ENCODE assay signal across 8 mouse cellular contexts in the genomic region with DNA sequence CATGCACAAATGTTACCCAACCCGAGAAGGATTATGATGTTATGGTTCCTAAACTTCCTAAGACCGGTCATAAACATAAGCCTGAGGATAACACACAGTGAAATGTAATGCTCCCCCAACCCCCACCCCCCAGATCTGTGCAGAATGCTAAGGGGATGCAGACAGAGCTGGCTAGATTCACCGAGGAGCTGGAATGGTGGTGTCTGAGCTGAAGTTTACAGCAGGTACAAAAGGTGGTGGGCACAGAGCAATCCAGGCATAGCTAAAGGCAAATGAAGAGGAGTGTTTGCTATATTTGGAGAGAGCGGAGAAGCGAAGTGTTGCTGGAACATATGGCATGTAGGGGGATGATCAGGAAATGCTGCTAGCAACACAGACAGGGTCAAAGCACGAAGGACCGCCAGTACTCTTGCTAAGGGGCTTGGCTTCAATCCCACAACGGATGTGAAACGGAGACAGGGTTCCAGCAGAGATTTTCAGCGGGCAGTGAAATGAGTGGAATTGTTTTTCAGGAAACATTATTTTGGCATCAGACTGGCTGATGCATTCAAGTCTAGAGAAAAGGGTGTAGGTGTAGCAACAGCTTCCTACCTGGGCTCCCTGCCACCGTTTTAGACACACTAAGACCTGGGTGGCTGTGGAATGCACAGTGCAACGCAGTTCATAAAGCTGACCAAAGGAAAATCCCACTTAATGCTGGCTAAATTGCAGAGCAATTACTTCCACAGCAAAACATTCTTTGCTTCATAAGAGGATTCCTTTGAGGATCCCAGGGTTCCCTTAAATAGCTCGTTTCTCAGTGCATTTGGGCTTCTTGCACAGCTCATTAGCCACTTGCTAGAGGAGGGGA.
A peak's percentile ranks its signal among the peaks of the same experiment; 100 is the strongest.
DNase-seq lines count a peak whose midpoint lies in the region; ATAC-seq and TF ChIP-seq lines count a peak whose summit lies in the region.

No protein-coding gene starts in this region.

- no peak for DNase-seq in hindbrain, embryonic 14.5 days (ENCODE audit: low spot score)
- DNase-seq in hindbrain, embryonic 10.5 days (ENCODE audit: low spot score) = no peak
- DNase-seq in cerebellum, adult 18-20 months = peak; percentile 65 to 72
- peak; percentile 45 to 47 for DNase-seq in left cerebral cortex, adult 2 months (ENCODE audit: extremely low spot score in 1 of 2, low spot score in 2 of 2)
- DNase-seq in spleen, adult 12 weeks (ENCODE audit: low spot score) = no peak

- no peaks in the 10 kb centered on the region for H3K27me3 ChIP-seq in hindbrain, embryonic 14.5 days (ENCODE audit: control insufficient read depth, insufficient read depth, low read length)
- no peaks in the 10 kb centered on the region for H3K27me3 ChIP-seq in hindbrain, embryonic 10.5 days (ENCODE audit: insufficient read depth, poor library complexity, severe bottlenecking)
- H3K27me3 ChIP-seq in stomach, embryonic 14.5 days (ENCODE audit: control insufficient read depth, insufficient read depth, low read length) = no peaks in the 10 kb centered on the region

- ATAC-seq in hindbrain, embryonic 14.5 days (ENCODE audit: low FRiP score) = peak; percentile 37; the same call in 1 of the 2 replicates
- peak; percentile 87 for ATAC-seq in frontal cortex, adult (ENCODE audit: low TSS enrichment)
- ATAC-seq in stomach, embryonic 14.5 days (ENCODE audit: insufficient number of reproducible peaks, insufficient read depth, low FRiP score, low read depth) = peak; percentile 37; the same call in 1 of the 2 replicates
- ATAC-seq in megakaryocyte progenitor cell, adult 5-6 weeks (replicated peaks; ENCODE audit: poor library complexity) = no peak

- TF ChIP-seq CTCF in left cerebral cortex, adult 2 months (IDR thresholded peaks at IDR 0.05) = no peak

- WGBS in hindbrain, embryonic 14.5 days = 62% methylated on average over 13 of the region's 13 CpGs
- WGBS in hindbrain, embryonic 10.5 days = 79% methylated on average over 13 of the region's 13 CpGs
- 52% methylated on average over 13 of the region's 13 CpGs for WGBS in stomach, embryonic 14.5 days

- no peak overlapping the region for H3K4me3 ChIP-seq in hindbrain, embryonic 14.5 days (replicated peaks; ENCODE audit: low read length)
- H3K4me3 ChIP-seq in hindbrain, embryonic 10.5 days = no peak overlapping the region
- H3K4me3 ChIP-seq in left cerebral cortex, adult 2 months = peak overlapping the region; percentile 16
- no peak overlapping the region for H3K4me3 ChIP-seq in stomach, embryonic 14.5 days (ENCODE audit: low read depth, low read length)

- H3K36me3 ChIP-seq in hindbrain, embryonic 14.5 days (replicated peaks; ENCODE audit: control insufficient read depth, insufficient read depth) = no peaks in the 10 kb centered on the region
- no peaks in the 10 kb centered on the region for H3K36me3 ChIP-seq in hindbrain, embryonic 10.5 days
- H3K36me3 ChIP-seq in stomach, embryonic 14.5 days (ENCODE audit: control insufficient read depth, insufficient read depth, low read length) = no peaks in the 10 kb centered on the region

- H3K9me3 ChIP-seq in hindbrain, embryonic 14.5 days (ENCODE audit: control insufficient read depth, low read length) = no peaks in the 10 kb centered on the region
- no peaks in the 10 kb centered on the region for H3K9me3 ChIP-seq in hindbrain, embryonic 10.5 days
- no peaks in the 10 kb centered on the region for H3K9me3 ChIP-seq in stomach, embryonic 14.5 days (ENCODE audit: control insufficient read depth, low read depth, low read length)

- H3K9ac ChIP-seq in hindbrain, embryonic 14.5 days = no peak overlapping the region
- H3K9ac ChIP-seq in stomach, embryonic 14.5 days (replicated peaks; ENCODE audit: low read depth, low read length) = no peak overlapping the region

- peak overlapping the region; percentile 17 for H3K4me2 ChIP-seq in hindbrain, embryonic 14.5 days (replicated peaks)
- H3K4me2 ChIP-seq in stomach, embryonic 14.5 days (replicated peaks; ENCODE audit: low read depth, low read length) = no peak overlapping the region

- no peaks in the 10 kb centered on the region; the same call in 1 of the 2 replicates for H3K4me1 ChIP-seq in hindbrain, embryonic 14.5 days (replicated peaks; ENCODE audit: control insufficient read depth, insufficient read depth, low read length)
- 0 out of 2 replicates have a peak, but pooled peaks cover 3% of the 10 kb centered on the region for H3K4me1 ChIP-seq in hindbrain, embryonic 10.5 days (replicated peaks)
- H3K4me1 ChIP-seq in stomach, embryonic 14.5 days (ENCODE audit: control insufficient read depth, insufficient read depth, low read length) = 0 out of 2 replicates have a peak, but pooled peaks cover 4% of the 10 kb centered on the region

- no peak overlapping the region for H3K27ac ChIP-seq in hindbrain, embryonic 14.5 days
- H3K27ac ChIP-seq in hindbrain, embryonic 10.5 days = no peak overlapping the region
- H3K27ac ChIP-seq in left cerebral cortex, adult 2 months = peak overlapping the region; percentile 54
- no peak overlapping the region; the same call in 1 of the 2 replicates for H3K27ac ChIP-seq in stomach, embryonic 14.5 days (ENCODE audit: low read length)

- intact Hi-C loops in left cerebral cortex, adult 2 months (cut with DNase I) = no loop called here

Comparison
In these comparisons a context has a peak if more than half of its experiments do, and no peak if none do; other contexts are left out.
1. DNase-seq: peak in cerebellum, adult 18-20 months (2 of 2) and left cerebral cortex, adult 2 months (2 of 2); none in hindbrain, embryonic 14.5 days (single experiment), hindbrain, embryonic 10.5 days (single experiment) and spleen, adult 12 weeks (single experiment).